Mouse (Mus musculus): ENCODE results near the gene Tmem80. TPM values are rescaled to one million over a fixed set of nuclear protein-coding genes. Genes with fewer than 3 reads are reported as not detected.

The Tmem80 gene
- polyA plus RNA-seq, 1 experiment from 2014 or later, result 11.9 TPM

DNA sequence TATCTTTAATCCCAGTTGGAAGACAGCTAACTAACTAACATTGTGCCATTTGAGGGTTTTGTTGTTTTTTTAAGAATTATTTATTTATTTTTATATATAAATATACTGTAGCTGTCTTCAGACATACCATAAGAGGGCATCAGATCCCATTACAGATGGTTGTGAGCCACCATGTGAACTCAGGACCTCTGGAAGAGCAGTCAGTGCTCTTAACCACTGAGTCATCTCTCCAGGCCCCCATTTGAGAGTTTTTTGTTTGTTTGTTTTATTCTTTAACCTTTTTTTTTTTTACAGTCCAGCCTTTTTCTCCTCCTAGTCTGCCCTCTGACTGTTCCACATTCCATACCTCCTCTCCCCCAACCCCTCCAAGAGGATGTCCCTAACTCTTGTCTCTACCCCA, 3.2 kb downstream of the Tmem80 start:
- Histone ChIP-seq H3K9ac (replicated peaks) (no peak overlapping the region), H3K27ac (ENCODE audit: low read depth) (no peak overlapping the region), H3K4me3 (ENCODE audit: low read depth, low read length) (no peak overlapping the region), H3K27me3 (ENCODE audit: insufficient read depth, low read length) (no peaks in the 10 kb centered on the region), H3K4me2 (ENCODE audit: low read depth, low read length) (no peak overlapping the region), H3K4me1 (ENCODE audit: insufficient read depth) (peaks cover 33% of the 10 kb centered on the region), H3K36me3 (replicated peaks; ENCODE audit: insufficient read depth, low read length) (peaks cover 8% of the 10 kb centered on the region), H3K9me3 (ENCODE audit: low read length) (no peaks in the 10 kb centered on the region)
- DNase-seq (no peak), ATAC-seq (no peak)
- no peak for TF ChIP-seq EP300 (IDR thresholded peaks at IDR 0.05; ENCODE audit: low read depth)
- no peak for TF ChIP-seq CTCF (IDR thresholded peaks at IDR 0.05; ENCODE audit: low read depth)

GRCm38 (mm10) chr7:141331990-141332389, 4.5 kb downstream of the Tmem80 start:
- Histone ChIP-seq H3K4me2 (ENCODE audit: low read depth, low read length) (no peak overlapping the region), H3K9me3 (ENCODE audit: low read length) (no peaks in the 10 kb centered on the region), H3K27ac (ENCODE audit: low read depth) (peak overlapping the region; percentile 34; the same call in 1 of the 2 replicates), H3K4me3 (ENCODE audit: low read depth, low read length) (no peak overlapping the region), H3K4me1 (ENCODE audit: insufficient read depth) (peaks cover 20% of the 10 kb centered on the region), H3K36me3 (replicated peaks; ENCODE audit: insufficient read depth, low read length) (peaks cover 8% of the 10 kb centered on the region), H3K9ac (replicated peaks) (no peak overlapping the region), H3K27me3 (ENCODE audit: insufficient read depth, low read length) (no peaks in the 10 kb centered on the region)
- peak; percentile 43 for DNase-seq
- no peak for ATAC-seq
- no peak for TF ChIP-seq CTCF (IDR thresholded peaks at IDR 0.05; ENCODE audit: low read depth)
- no peak for TF ChIP-seq EP300 (IDR thresholded peaks at IDR 0.05; ENCODE audit: low read depth)
- WGBS (ENCODE audit: insufficient replicate concordance), result 65% methylated on average over 6 of the region's 6 CpGs

DNA sequence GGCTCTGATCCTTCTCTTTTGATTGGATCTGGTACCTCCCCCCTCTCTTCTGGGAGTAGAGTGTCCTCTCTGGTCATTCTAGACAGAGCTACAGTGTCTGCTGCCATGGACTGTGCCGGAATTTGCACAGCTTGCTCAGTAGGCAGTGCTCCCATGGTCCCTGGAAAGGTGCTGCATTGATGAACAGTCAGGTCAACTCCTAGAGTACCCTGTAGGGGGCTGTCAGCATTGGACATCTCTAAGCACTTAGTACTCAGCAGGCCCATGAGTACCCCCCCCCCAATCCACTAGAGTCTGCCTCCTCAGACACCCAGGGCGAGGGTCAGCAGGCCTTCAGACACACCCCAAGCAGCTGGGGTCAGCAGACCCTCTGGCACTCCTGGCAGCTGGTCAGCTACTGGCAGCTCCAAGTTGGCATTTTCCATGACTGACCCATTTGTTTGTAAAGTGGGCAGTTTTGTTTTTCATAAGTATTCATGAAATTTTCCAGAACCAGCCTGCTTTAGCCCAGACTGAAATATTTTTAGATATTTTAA, 7.6 kb downstream of the Tmem80 start:
- H3K27ac ChIP-seq (ENCODE audit: low read depth), result no peak overlapping the region
- no peaks in the 10 kb centered on the region for H3K9me3 ChIP-seq (ENCODE audit: low read length)
- H3K4me2 ChIP-seq (ENCODE audit: low read depth, low read length), result no peak overlapping the region
- H3K9ac ChIP-seq (replicated peaks), result no peak overlapping the region
- TF ChIP-seq CTCF (IDR thresholded peaks at IDR 0.05; ENCODE audit: low read depth) (no peak), EP300 (IDR thresholded peaks at IDR 0.05; ENCODE audit: low read depth) (no peak)
- WGBS (ENCODE audit: insufficient replicate concordance), result 81% methylated on average over 2 of the region's 2 CpGs
- DNase-seq (no peak), ATAC-seq (no peak)
- H3K36me3 ChIP-seq (replicated peaks; ENCODE audit: insufficient read depth, low read length), result peaks cover 8% of the 10 kb centered on the region
- H3K27me3 ChIP-seq (ENCODE audit: insufficient read depth, low read length), result no peaks in the 10 kb centered on the region
- peaks cover 21% of the 10 kb centered on the region for H3K4me1 ChIP-seq (ENCODE audit: insufficient read depth)
- H3K4me3 ChIP-seq (ENCODE audit: low read depth, low read length), result no peak overlapping the region

- H3K9me3 ChIP-seq (ENCODE audit: low read length), result no peaks in the 10 kb centered on the region
- ATAC-seq, result no peak
- 78% methylated on average over 4 of the region's 4 CpGs for WGBS (ENCODE audit: insufficient replicate concordance)
- no peak overlapping the region for H3K27ac ChIP-seq (ENCODE audit: low read depth)
- no peak overlapping the region for H3K4me3 ChIP-seq (ENCODE audit: low read depth, low read length)
- DNase-seq, result no peak
- H3K4me2 ChIP-seq (ENCODE audit: low read depth, low read length), result no peak overlapping the region
- no peak overlapping the region for H3K9ac ChIP-seq (replicated peaks)
- no peaks in the 10 kb centered on the region for H3K27me3 ChIP-seq (ENCODE audit: insufficient read depth, low read length)
- TF ChIP-seq CTCF (IDR thresholded peaks at IDR 0.05; ENCODE audit: low read depth) (no peak), EP300 (IDR thresholded peaks at IDR 0.05; ENCODE audit: low read depth) (no peak)
- peaks cover 21% of the 10 kb centered on the region for H3K4me1 ChIP-seq (ENCODE audit: insufficient read depth)
- peaks cover 8% of the 10 kb centered on the region for H3K36me3 ChIP-seq (replicated peaks; ENCODE audit: insufficient read depth, low read length)
Measured at GRCm38 (mm10) chr7:141335682-141336081, 8.1 kb downstream of the Tmem80 start.

DNA sequence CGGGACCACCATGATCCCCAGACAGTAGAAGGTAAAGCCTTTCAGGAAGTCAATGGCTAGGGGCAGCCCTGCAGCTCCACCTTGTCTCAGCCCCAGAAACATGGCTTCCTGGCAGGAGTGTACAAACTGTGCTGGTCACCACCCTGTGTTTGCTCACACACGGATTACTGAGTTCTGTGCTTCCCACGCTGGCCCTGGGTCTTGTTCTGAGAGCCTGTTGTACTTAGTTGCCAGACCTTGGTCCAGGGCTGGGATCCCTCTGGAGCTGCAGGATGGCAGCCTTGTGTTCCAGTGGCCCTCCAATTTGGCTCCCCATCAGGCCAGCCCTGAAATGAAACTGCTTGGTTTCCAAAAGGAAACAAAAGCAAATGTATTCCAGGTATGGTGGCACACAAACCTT, 8.8 kb downstream of the Tmem80 start:
- TF ChIP-seq EP300 (IDR thresholded peaks at IDR 0.05; ENCODE audit: low read depth) (no peak), CTCF (IDR thresholded peaks at IDR 0.05; ENCODE audit: low read depth) (no peak)
- Histone ChIP-seq H3K9me3 (ENCODE audit: low read length) (no peaks in the 10 kb centered on the region), H3K36me3 (replicated peaks; ENCODE audit: insufficient read depth, low read length) (peaks cover 8% of the 10 kb centered on the region), H3K4me1 (ENCODE audit: insufficient read depth) (peaks cover 21% of the 10 kb centered on the region), H3K4me3 (ENCODE audit: low read depth, low read length) (no peak overlapping the region), H3K27me3 (ENCODE audit: insufficient read depth, low read length) (no peaks in the 10 kb centered on the region), H3K9ac (replicated peaks) (no peak overlapping the region), H3K4me2 (ENCODE audit: low read depth, low read length) (no peak overlapping the region), H3K27ac (ENCODE audit: low read depth) (no peak overlapping the region)
- WGBS (ENCODE audit: insufficient replicate concordance), result 69% methylated on average over 3 of the region's 3 CpGs
- ATAC-seq (no peak), DNase-seq (no peak)

DNA sequence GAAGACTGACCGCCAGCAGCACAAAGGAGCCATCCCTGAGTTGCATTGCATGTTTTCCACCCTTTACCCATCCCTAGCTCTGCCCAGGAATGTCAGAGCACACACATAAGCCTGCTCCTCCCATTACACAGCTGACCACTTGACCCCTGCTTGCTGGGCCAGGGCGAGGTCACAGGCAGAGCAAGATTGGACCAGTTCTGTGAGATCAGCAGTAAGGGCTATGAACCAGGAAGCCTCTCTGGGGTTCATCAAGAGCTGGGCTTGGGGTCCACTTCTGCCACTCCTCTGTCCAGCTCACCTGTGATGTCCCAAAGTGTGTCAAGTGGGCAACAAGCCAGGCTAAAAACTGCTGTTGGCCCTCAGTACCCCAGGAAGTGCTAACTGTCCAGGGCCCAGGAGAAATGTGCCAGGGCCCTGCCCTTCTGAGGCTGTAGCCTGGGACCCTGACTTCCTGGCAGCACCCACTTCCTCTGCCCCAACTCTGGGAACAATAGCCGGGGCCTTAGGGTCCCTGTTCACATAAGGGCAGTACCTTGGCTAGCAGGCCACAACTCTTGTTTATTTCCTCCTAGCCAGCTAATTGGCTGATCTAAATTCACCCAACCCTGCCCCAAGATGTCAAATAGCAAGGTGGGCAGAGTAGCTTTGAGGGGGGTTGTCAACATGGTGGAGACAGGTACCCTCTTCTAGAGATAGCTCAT, 10.3 kb downstream of the Tmem80 start:
- peak overlapping the region; percentile 73 for H3K4me2 ChIP-seq (ENCODE audit: low read depth, low read length)
- 61% methylated on average over 3 of the region's 3 CpGs for WGBS (ENCODE audit: insufficient replicate concordance)
- no peak for ATAC-seq

More for the DNA sequence above, 10.3 kb downstream of the Tmem80 start:
- peak overlapping the region; percentile 92; the same call in 1 of the 2 replicates for H3K27ac ChIP-seq (ENCODE audit: low read depth)
- H3K36me3 ChIP-seq (replicated peaks; ENCODE audit: insufficient read depth, low read length), result peaks cover 5% of the 10 kb centered on the region
- H3K4me1 ChIP-seq (ENCODE audit: insufficient read depth), result peaks cover 23% of the 10 kb centered on the region
- H3K9ac ChIP-seq (replicated peaks), result no peak overlapping the region; the same call in 1 of the 2 replicates
- no peaks in the 10 kb centered on the region for H3K9me3 ChIP-seq (ENCODE audit: low read length)
- H3K27me3 ChIP-seq (ENCODE audit: insufficient read depth, low read length), result no peaks in the 10 kb centered on the region
- H3K4me3 ChIP-seq (ENCODE audit: low read depth, low read length), result no peak overlapping the region
- no peak for DNase-seq
- no peak for TF ChIP-seq CTCF (IDR thresholded peaks at IDR 0.05; ENCODE audit: low read depth)
- TF ChIP-seq EP300 (IDR thresholded peaks at IDR 0.05; ENCODE audit: low read depth), result no peak
